Comparison of ENCODE assay signal across 10 mouse cellular contexts in the genomic region with DNA sequence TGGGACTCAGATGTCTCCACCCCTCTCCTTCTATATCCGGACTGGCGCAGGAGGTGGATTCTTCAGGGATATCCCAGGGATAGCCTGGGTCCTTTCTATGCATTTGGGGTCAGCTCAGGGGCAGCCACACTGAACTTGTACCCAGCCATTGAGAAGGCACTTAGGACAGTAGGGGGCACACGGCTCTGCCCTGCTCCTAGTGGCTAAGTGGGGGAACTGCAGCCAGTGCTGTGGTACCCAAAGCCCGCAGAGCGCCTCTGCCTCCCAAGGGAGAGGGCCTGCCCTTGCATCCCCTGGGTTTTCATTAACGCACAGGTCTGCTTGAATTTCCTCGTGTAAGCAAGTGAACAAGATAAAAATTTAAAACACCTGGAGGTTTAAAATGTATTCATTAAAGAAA.
DNase-seq lines count a peak whose midpoint lies in the region; ATAC-seq lines count a peak whose summit lies in the region.
"Had no signal": no experiment of that assay in that cellular context is flagged by ENCODE, and none has a peak within 500 bp of the region (broad histone marks: within the 10 kb centered on the region; RNA-seq: fewer than 3 reads in every experiment).

No protein-coding gene starts in this region.

- no peak for ATAC-seq in forebrain, embryonic 14.5 days
- ATAC-seq in midbrain, embryonic 14.5 days (ENCODE audit: low FRiP score, low TSS enrichment), result no peak
- ATAC-seq in erythroblast, adult 5-6 weeks (replicated peaks; ENCODE audit: low FRiP score, poor library complexity, severe bottlenecking), result 0 out of 2 replicates have a peak, but pooled peaks have one; percentile 73

- H3K9ac ChIP-seq in forebrain, embryonic 14.5 days (ENCODE audit: low read length), result no peak overlapping the region
- H3K9ac ChIP-seq in midbrain, embryonic 14.5 days (replicated peaks; ENCODE audit: low read length), result no peak overlapping the region
- H3K9ac ChIP-seq: midbrain, embryonic 12.5 days had no signal

- no peaks in the 10 kb centered on the region for H3K36me3 ChIP-seq in forebrain, embryonic 10.5 days (replicated peaks)
- H3K36me3 ChIP-seq in forebrain, embryonic 14.5 days (ENCODE audit: control insufficient read depth, insufficient read depth, low read length), result no peaks in the 10 kb centered on the region
- H3K36me3 ChIP-seq in midbrain, embryonic 14.5 days (ENCODE audit: control insufficient read depth, insufficient read depth, low read length), result no peaks in the 10 kb centered on the region
- no peaks in the 10 kb centered on the region for H3K36me3 ChIP-seq in midbrain, embryonic 10.5 days
- H3K36me3 ChIP-seq: heart, embryonic 10.5 days; midbrain, embryonic 12.5 days had no signal

- H3K4me2 ChIP-seq in forebrain, embryonic 14.5 days (ENCODE audit: low read length), result no peak overlapping the region
- H3K4me2 ChIP-seq in midbrain, embryonic 14.5 days (ENCODE audit: low read length), result no peak overlapping the region
- H3K4me2 ChIP-seq: midbrain, embryonic 12.5 days had no signal

- DNase-seq in forebrain, embryonic 10.5 days (ENCODE audit: extremely low spot score, low spot score), result peak; percentile 43
- DNase-seq in forebrain, embryonic 14.5 days (ENCODE audit: low spot score), result no peak
- DNase-seq in midbrain, embryonic 14.5 days, result peak; percentile 29
- DNase-seq in midbrain, embryonic 10.5 days (ENCODE audit: low spot score), result no peak
- peak; percentile 45 for DNase-seq in thymus, postnatal 14 days
- no peak for DNase-seq in spleen, postnatal 4 days (ENCODE audit: low spot score in 2 of 2)
- no peak for DNase-seq in urinary bladder, postnatal 10 days (ENCODE audit: low spot score)

- H3K4me3 ChIP-seq in forebrain, embryonic 10.5 days, result no peak overlapping the region
- H3K4me3 ChIP-seq in forebrain, embryonic 14.5 days (ENCODE audit: low read depth, low read length), result no peak overlapping the region
- H3K4me3 ChIP-seq in midbrain, embryonic 14.5 days (replicated peaks; ENCODE audit: low read depth, low read length), result no peak overlapping the region
- H3K4me3 ChIP-seq in midbrain, embryonic 10.5 days, result no peak overlapping the region
- H3K4me3 ChIP-seq: heart, embryonic 10.5 days; midbrain, embryonic 12.5 days had no signal

- 62% methylated on average over 7 of the region's 7 CpGs for WGBS in forebrain, embryonic 10.5 days
- WGBS in forebrain, embryonic 14.5 days, result 70% methylated on average over 7 of the region's 7 CpGs
- WGBS in midbrain, embryonic 14.5 days, result 65% methylated on average over 7 of the region's 7 CpGs
- 69% methylated on average over 7 of the region's 7 CpGs for whole genome bisulfite sequencing in midbrain, embryonic 10.5 days

- no peak overlapping the region for H3K27ac ChIP-seq in forebrain, embryonic 10.5 days
- H3K27ac ChIP-seq in forebrain, embryonic 14.5 days (ENCODE audit: low read depth, low read length), result no peak overlapping the region
- no peak overlapping the region for H3K27ac ChIP-seq in midbrain, embryonic 14.5 days (replicated peaks; ENCODE audit: low read depth, low read length)
- H3K27ac ChIP-seq in midbrain, embryonic 10.5 days (replicated peaks), result no peak overlapping the region
- H3K27ac ChIP-seq: midbrain, embryonic 12.5 days had no signal

- peaks cover 13% of the 10 kb centered on the region; the same call in 1 of the 2 replicates for H3K27me3 ChIP-seq in forebrain, embryonic 10.5 days (ENCODE audit: poor library complexity, severe bottlenecking)
- no peaks in the 10 kb centered on the region for H3K27me3 ChIP-seq in forebrain, embryonic 14.5 days (replicated peaks; ENCODE audit: control insufficient read depth, insufficient read depth, low read length)
- no peaks in the 10 kb centered on the region for H3K27me3 ChIP-seq in midbrain, embryonic 14.5 days (ENCODE audit: control insufficient read depth, insufficient read depth, low read length)
- 0 out of 2 replicates have a peak, but pooled peaks cover 5% of the 10 kb centered on the region for H3K27me3 ChIP-seq in midbrain, embryonic 10.5 days (ENCODE audit: low read depth, poor library complexity, severe bottlenecking)
- H3K27me3 ChIP-seq: midbrain, embryonic 12.5 days had no signal

- H3K4me1 ChIP-seq in forebrain, embryonic 10.5 days, result peaks cover 32% of the 10 kb centered on the region
- H3K4me1 ChIP-seq in forebrain, embryonic 14.5 days (ENCODE audit: control insufficient read depth, insufficient read depth, low read length), result no peaks in the 10 kb centered on the region
- H3K4me1 ChIP-seq in midbrain, embryonic 14.5 days (ENCODE audit: control insufficient read depth, insufficient read depth, low read length), result no peaks in the 10 kb centered on the region
- peaks cover 11% of the 10 kb centered on the region; the same call in 1 of the 2 replicates for H3K4me1 ChIP-seq in midbrain, embryonic 10.5 days
- H3K4me1 ChIP-seq: midbrain, embryonic 12.5 days had no signal

- H3K9me3 ChIP-seq in forebrain, embryonic 10.5 days, result no peaks in the 10 kb centered on the region
- H3K9me3 ChIP-seq in forebrain, embryonic 14.5 days (replicated peaks; ENCODE audit: control insufficient read depth, low read length), result no peaks in the 10 kb centered on the region
- no peaks in the 10 kb centered on the region for H3K9me3 ChIP-seq in midbrain, embryonic 14.5 days (ENCODE audit: control insufficient read depth, low read length)
- H3K9me3 ChIP-seq in midbrain, embryonic 10.5 days (replicated peaks), result no peaks in the 10 kb centered on the region
- H3K9me3 ChIP-seq: heart, embryonic 10.5 days; midbrain, embryonic 12.5 days had no signal

Comparison
In these comparisons a context has a peak if more than half of its experiments do, and no peak if none do; other contexts are left out.
1. DNase-seq: peak in forebrain, embryonic 10.5 days (single experiment), midbrain, embryonic 14.5 days (single experiment) and thymus, postnatal 14 days (single experiment); none in forebrain, embryonic 14.5 days (single experiment), midbrain, embryonic 10.5 days (single experiment), spleen, postnatal 4 days (0 of 2) and urinary bladder, postnatal 10 days (single experiment).